Mouse (Mus musculus): Measurements from ENCODE around the gene Ripor2. TPM values are rescaled to one million over a fixed set of nuclear protein-coding genes. Genes with fewer than 3 reads are reported as not detected.

Gene Ripor2
- total RNA-seq (2023; ENCODE audit: inconsistent age), result 465 to 553 TPM (median 513 TPM) in 4 replicates

GRCm38 (mm10) chr13:24581833-24582232 is at the start of gene Ripor2:
TSS of gene Ripor2 (plus strand) at chr13:24582189.

GRCm38 (mm10) chr13:24741028-24741427 is 159.0 kb downstream of the Ripor2 start, which contains the start of gene Armh2:
TSS of gene Armh2 (plus strand) at chr13:24741232.

GRCm38 (mm10) chr13:24761403-24762227 is 179.6 kb downstream of the Ripor2 start, which contains the start of gene Gmnn:
TSS of gene Gmnn (minus strand) at chr13:24761923.

Other genes starting within 250 kb of the Ripor2 start
- gene Armh2, start 159.0 kb downstream of the Ripor2 start, total RNA-seq (2023; ENCODE audit: inconsistent age), result 0.83 to 2.5 TPM (median 1.2 TPM) in 4 replicates
- 6.1 to 12.2 TPM (median 7.1 TPM) in 4 replicates for gene Gmnn, start 179.7 kb downstream of the Ripor2 start, total RNA-seq (2023; ENCODE audit: inconsistent age)
- gene BC005537, start 219.5 kb downstream of the Ripor2 start, total RNA-seq (2023; ENCODE audit: inconsistent age), result 156 to 189 TPM (median 164 TPM) in 4 replicates
- gene Acot13, start 249.4 kb downstream of the Ripor2 start, total RNA-seq (2023; ENCODE audit: inconsistent age), result 16.2 to 21.2 TPM (median 19.7 TPM) in 4 replicates
- gene Tdp2, start 249.5 kb downstream of the Ripor2 start, total RNA-seq (2023; ENCODE audit: inconsistent age), result 61.6 to 68.4 TPM (median 66.6 TPM) in 4 replicates